Mouse (Mus musculus): ENCODE results near the gene Rab11fip4. TPM values are rescaled to one million over a fixed set of nuclear protein-coding genes. Genes with fewer than 3 reads are reported as not detected.

Rab11fip4 gene
- total RNA-seq, 2 experiments from 2014 or later = 0.03 TPM; not detected in 1

DNA sequence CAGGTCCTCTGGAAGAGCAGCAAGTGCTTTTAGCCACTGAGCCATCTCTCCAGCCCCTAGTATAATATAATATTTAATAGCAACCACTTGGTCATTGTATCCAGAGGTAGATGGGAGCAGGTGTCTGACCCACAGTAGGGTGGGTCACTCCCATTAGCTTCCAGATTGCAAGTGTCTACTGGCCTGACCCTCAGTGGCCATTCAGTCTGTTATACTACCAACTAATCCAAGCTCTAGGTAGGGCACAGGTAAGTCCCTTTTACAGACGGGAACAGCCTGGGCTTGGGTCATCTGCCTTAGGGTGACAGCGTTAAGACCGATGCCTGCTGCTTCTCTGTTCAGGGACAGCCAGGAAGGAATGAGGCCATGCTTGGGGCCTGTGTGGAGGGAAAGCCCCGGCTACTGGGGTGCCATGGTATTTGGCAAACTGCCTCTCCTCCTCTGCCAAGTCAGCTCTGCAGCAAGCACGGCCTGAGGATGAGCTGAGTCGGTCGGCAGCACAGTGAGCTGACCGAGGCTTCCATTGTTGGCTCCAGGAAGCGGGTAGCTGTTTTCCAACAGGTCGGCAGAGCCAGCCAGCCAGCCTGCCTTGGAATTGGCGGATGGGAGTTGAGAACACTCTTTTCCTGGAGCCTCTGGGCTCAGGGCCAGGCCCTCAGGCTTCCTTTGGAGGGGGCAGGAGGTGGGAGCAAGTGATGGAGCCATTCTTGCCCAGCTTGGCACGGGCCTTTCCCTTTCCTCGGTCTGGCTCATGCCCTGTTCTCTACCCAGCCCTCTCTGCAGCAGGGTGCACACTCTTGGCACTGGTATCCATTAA is 138.4 kb downstream of the Rab11fip4 start:
- DNase-seq = peak; percentile 61 to 64
- intact Hi-C loops (cut with DNase I) = no loop called here

DNA sequence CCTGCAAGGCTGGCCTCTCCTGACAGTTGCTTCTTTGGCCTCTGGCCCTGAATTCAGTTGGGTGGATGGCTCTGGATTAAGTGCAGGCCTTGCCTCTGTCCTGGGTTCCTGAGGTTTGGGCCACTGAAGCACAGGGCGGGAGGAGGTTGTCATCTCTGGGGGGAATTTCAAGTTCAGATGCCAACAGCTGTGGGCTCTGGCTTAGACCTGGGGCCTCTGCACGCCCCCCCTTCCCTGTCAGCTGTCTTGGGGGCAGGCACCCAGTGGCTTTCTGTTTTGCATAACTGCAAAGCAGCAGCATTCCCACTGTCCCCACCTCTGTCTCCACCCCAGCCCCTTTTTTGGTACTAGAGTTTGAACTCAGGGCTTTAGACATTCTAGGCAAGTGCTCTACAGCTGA is 139.4 kb downstream of the Rab11fip4 start:
- no peak for DNase-seq
- intact Hi-C loops (cut with DNase I) = no loop called here

DNA sequence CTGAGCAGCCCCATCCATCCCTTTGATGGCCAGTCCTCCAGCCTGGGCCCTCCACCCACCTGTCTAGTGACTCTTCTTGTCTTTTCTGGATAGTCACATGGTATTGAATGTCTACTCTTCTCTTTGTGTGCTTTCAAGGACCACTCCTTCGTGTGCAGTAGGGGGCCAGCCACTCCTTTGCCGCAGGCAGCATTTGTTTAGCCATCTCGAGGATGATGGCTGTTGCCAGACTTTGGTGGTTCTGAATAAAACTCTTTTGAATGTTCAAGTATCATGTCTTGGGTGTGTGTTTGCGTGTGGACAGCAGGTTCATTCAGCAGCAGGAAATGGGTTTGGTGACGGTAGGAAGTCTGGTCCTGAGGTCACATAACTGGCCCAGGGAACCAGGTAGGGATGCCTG is 140.5 kb downstream of the Rab11fip4 start:
- intact Hi-C loops (cut with DNase I) = no loop called here
- no peak for DNase-seq

DNA sequence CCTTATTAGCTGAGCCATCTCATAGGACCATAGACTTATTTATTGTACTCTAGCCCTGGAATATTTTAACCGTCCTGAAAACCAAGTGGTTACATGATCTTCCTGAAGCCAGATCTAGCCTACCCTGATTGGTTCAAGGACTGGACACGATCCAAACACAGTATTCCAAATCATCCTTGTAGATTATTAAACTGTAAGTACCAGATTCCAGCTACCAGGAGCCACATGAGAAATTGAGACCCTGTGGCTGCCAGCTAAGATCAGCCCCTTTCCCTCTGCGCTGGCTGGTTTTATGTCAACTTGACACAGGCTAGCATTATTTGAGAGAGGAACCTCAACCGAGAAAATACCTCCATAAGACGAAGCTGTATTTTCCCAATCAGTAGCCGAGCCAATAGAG is 142.0 kb downstream of the Rab11fip4 start:
- intact Hi-C loops (cut with DNase I) = no loop called here
- no peak for DNase-seq

DNA sequence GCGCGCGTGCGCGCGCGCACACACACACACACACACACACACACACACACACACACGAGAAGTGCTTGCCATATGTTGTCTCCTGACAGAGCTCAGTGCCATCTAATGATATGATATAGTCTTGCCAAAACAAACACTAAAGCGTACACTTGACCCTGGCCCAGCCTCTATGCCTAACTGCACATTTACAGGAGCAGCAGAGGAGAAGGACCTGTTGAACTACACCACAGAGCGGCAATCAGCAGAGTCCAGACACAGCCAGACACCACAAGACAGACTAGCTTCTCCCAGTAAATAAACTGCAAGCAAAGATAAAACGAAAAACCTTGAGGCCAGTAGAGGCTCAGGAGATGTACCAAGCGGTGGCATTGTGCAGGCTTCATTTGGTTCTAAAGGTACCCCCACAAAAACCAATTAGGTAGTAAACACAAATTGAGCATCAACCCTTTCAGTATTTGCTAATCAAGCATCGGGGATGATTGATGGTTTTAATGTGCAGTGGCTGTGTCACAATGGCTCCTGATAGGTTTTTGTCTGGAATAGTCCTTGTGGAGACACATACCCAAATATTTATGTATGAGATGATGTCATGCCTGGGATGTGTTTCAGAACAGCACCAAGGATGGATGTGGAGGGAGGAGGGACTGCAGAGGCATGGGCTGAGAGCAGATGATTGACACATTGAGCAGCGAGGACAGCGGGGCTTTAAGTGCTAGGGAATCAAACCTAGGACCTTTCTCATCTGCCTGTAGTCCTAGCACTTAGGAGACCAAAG is 145.4 kb downstream of the Rab11fip4 start:
- intact Hi-C loops (cut with DNase I) = no loop called here
- DNase-seq = no peak

DNA sequence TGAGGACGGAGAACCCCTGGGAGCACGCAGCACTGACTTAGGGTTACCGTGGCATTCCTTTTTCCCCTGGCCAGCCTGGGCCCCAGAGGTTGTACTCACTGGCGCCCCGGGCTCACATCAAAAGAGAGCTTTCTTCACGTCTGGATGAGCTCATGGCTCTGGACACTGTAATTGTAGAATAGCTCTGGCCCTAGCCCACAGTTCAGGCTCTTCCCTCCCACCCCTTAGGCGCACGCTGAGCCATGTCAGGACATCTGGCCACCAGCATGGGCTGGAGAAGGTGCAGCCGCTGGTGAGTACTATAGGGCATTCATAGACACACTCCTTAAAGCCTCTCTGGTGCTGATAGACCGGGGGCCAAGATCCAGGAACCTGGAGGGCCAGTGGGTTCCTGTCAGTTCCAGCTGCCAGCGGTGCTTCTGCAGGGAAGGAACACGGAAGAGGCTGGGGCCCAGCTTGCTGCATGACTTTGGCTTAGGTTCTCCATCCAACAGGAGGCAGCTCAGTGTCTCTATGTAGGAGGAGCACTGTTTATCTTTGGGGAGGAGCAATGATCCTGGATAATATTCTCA is 146.2 kb downstream of the Rab11fip4 start:
- intact Hi-C loops (cut with DNase I) = no loop called here
- no peak for DNase-seq

DNA sequence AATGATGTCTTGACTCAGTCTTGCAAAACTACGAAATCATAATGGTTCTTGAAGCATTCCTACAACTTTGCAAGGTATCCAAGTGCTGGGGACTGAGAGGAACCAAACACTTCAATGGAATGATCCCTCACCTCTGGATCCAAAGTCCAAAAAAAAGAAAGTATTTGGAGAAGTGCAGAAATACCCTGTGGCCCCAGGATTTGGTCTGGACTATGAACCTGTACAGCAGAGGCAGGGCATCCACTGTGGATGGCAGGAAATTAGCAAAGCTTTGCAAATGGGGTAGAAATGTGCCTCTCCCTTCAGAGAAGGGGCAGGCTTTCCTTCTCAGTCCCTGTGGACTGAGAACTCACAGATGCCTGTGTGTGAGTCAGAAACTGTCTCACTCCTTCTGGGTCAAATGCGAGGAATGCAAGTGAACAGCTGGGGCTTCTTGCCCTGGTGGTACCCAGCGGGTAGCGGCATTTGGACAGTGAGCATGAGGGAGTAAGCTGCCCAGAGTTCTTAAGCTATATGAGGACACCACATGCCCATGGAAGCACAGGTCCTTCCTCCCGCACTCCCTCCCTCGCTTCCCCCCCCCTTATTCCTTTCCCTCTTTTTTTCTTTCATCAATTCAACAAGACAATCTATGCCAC is 147.0 kb downstream of the Rab11fip4 start:
- DNase-seq = no peak
- intact Hi-C loops (cut with DNase I) = loop anchor here (2.0 kb wide), 1 partner anchor 27 kb away; no protein-coding TSS in a partner anchor

DNA sequence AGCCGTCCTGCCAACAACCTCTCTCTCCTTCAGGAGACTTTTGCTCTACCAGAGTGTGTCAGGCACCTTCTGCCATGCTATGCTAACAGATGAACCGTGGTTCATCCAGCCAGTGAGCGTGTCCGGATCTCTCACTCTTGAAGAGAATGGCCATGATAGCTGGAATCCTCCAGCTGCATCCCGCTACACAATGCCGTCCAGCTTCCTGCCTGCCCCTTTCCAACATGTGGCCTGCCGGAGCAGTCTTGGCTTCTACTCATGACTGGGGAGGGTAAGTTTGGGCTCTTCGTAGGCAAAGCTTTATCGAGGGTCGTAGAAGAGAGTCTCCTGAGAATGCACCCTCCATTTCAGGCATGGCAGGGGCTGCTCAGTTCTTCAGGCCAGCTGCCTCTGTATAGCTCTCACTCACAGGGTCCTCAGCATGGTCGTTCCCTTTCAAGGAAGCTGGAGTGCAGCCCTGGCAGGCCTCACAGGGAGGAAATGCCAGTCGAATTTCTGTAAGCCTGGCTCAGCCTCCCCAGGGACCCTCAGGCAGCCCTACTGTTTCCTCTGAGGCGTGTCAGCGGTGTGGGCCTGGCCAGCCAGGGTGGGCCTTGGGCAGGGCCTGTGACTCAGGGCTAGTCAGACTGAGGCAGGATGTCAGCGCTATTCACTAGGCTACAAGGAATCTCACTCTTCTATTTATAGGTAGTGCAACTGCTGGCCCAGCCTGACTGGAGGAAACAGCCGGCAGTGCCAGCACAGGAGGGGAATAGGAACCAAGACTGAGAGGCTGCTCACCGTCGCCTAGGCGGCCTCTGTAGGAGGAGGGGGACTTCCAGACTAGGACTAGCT is 147.9 kb downstream of the Rab11fip4 start:
- DNase-seq = peak; percentile 62 to 65
- intact Hi-C loops (cut with DNase I) = loop anchor here (2.0 kb wide), 1 partner anchor 28 kb away; no protein-coding TSS in a partner anchor

DNA sequence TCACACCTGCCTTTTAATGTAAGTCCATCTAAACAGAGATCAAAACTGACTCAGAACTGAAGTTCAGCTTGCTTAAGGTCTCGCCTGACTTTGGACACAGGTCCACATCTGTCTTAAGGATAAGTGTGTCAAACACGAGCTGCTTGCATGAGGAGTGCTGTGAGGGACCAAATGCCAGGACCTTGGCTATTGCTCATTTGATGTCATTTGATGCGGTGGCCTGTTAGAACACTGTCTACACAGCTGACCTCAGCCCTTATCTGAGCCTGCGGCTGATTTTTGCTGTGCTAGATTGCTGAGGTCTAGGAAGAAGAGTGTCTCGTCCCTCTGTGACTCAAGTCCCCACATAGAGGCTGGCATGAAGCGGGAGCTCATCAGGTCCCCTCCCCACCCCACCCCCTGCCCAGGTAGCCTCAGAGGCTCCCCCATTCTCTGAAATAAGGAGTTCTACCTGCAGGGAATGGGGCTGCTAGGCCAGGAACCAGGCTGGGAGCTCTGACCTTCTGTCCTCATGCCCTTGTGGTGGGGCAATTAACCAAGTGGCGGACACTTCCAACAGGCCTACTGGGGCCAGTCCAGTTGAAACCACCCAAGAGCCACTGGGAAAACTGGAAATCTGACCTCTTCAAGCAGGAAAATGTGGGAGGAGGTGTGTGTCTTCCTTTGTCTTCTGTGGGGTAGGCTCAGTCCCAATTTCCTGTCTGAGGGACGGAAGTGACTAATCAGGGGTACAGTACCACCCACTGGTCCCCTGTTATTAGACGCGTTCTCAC is 149.9 kb downstream of the Rab11fip4 start:
- intact Hi-C loops (cut with DNase I) = no loop called here
- no peak for DNase-seq

DNA sequence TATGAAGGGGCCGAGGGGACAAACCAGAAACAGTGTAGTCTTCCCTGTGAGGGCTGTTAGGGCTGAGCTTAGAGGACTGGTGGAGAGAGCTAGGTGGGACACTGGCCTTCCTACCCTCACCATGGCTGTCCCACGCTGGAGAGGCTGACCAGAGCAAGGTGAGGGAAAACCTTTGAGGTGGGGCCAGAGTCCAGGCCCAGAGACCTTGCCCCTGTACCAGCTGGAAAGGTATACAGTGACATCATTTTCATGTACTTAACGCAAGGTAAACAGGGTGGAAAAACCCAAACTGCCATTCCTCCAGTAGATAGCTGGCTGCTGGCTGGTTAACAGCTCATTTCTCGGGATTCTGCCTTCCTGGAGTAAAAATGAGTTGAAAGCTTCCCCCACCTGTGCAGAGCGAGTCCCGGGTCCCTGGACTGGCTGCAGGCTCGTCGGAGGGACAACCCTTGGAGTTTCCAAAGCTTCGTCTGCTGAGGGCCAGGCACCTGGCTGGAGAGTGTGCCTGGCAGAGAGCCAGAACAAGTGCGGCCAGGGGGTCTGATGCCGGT is 155.6 kb downstream of the Rab11fip4 start:
- intact Hi-C loops (cut with DNase I) = no loop called here
- no peak for DNase-seq

Small RNA genes lying within 50 kb of the gene (microRNA-seq; reads per million reads assigned to microRNA genes)
- gene Mir193a (ENCODE audit: borderline number of aligned reads in 2 of 2) (94.2 to 94.7 reads per million in 2 experiments), gene Mir365-2 (ENCODE audit: borderline number of aligned reads in 2 of 2) (1.3 to 2.2 reads per million in 2 experiments)

Other genes starting within 250 kb of the Rab11fip4 start
- gene Omg, start 87.1 kb upstream of the Rab11fip4 start, total RNA-seq (2021) = not detected
- 1 to 10 TPM in 1 of 2 experiments, under 1 TPM in 1; 0.86 to 2.4 TPM for gene Evi2b, start 67.5 kb upstream of the Rab11fip4 start, total RNA-seq (2021)
- gene Evi2, start 60.6 kb upstream of the Rab11fip4 start, total RNA-seq (2021) = under 1 TPM; 0.11 TPM
- 1 to 10 TPM; 3.1 to 3.7 TPM for gene Evi2a, start 60.6 kb upstream of the Rab11fip4 start, total RNA-seq (2021)

All from heart, postnatal 36 days (tissue).